Mouse (Mus musculus) embryonic fibroblast, embryonic 13.5 days (primary cell): ENCODE results near the gene AI413582.

Experiments used
- CTCF ChIP-seq: IDR thresholded peaks from 2 replicates; pipeline ENCODE4 v1.5.1; 2011; ENCODE audit warnings: mild to moderate bottlenecking, control low read depth, low read length, moderate library complexity, borderline replicate concordance; ENCODE audit not compliant: insufficient read depth
- POLR2A ChIP-seq: IDR thresholded peaks from 2 replicates; pipeline ENCODE4 v1.6.1; 2011; ENCODE audit warnings: low read depth, mild to moderate bottlenecking, control low read depth, low read length, moderate library complexity

- TF ChIP-seq CTCF, result no peak
- TF ChIP-seq POLR2A, result no peak
These were observed 33.5 kb downstream of the AI413582 start for GRCm38 (mm10) chr17:27532095-27532494.
